Mouse (Mus musculus) naive thymus-derived CD4-positive, alpha-beta T cell, adult 2 months (primary cell): ENCODE results near the gene Olfr1383.
A peak's percentile ranks its signal among the peaks of the same experiment; 100 is the strongest.
"Not testable (repeated sequence)": the region's sequence is repeated elsewhere in the genome, so short reads cannot be mapped to it uniquely, and the experiment has no call there.

Source experiments
- DNase-seq: peaks from one replicate; pipeline ENCODE4 v3.0.0-alpha.2; 2011; ENCODE audit warnings: low read depth

The Olfr1383 gene

GRCm38 (mm10) chr11:49519348-49519747 is at the start of gene Olfr1383:
Gene Olfr1383, plus strand, starts transcription at chr11:49519648.
- DNase-seq = no peak

GRCm38 (mm10) chr11:49485973-49486372 is 33.5 kb upstream of the Olfr1383 start:
- no peak for DNase-seq

GRCm38 (mm10) chr11:49488770-49489169 is 30.7 kb upstream of the Olfr1383 start, which contains the start of gene Olfr1385:
Gene Olfr1385, plus strand, starts transcription at chr11:49489070.
- DNase-seq = not testable (repeated sequence)

- DNase-seq = no peak
Measured at GRCm38 (mm10) chr11:49518086-49518485, 1.4 kb upstream of the Olfr1383 start.

GRCm38 (mm10) chr11:49527947-49528346 is 8.5 kb downstream of the Olfr1383 start, which contains the start of gene Olfr1382:
Gene Olfr1382, plus strand, starts transcription at chr11:49528247.
- no peak for DNase-seq

- no peak for DNase-seq
Measured at GRCm38 (mm10) chr11:49532761-49533160, 13.3 kb downstream of the Olfr1383 start.

GRCm38 (mm10) chr11:49536631-49537030 is 17.2 kb downstream of the Olfr1383 start:
- DNase-seq = not testable (repeated sequence)

GRCm38 (mm10) chr11:49543149-49543548 is 23.7 kb downstream of the Olfr1383 start, which contains the start of gene Olfr1381:
Gene Olfr1381, plus strand, starts transcription at chr11:49543449.
- not testable (repeated sequence) for DNase-seq

GRCm38 (mm10) chr11:49554033-49554432 is 34.6 kb downstream of the Olfr1383 start:
- not testable (repeated sequence) for DNase-seq

- DNase-seq = not testable (repeated sequence)
Measured at GRCm38 (mm10) chr11:49556578-49556977, 37.1 kb downstream of the Olfr1383 start, which contains the start of gene Olfr1380. Gene Olfr1380, plus strand, starts transcription at chr11:49556878.

- peak; percentile 31 for DNase-seq
Measured at GRCm38 (mm10) chr11:49575054-49575453, 55.6 kb downstream of the Olfr1383 start.
